In the genomic region with DNA sequence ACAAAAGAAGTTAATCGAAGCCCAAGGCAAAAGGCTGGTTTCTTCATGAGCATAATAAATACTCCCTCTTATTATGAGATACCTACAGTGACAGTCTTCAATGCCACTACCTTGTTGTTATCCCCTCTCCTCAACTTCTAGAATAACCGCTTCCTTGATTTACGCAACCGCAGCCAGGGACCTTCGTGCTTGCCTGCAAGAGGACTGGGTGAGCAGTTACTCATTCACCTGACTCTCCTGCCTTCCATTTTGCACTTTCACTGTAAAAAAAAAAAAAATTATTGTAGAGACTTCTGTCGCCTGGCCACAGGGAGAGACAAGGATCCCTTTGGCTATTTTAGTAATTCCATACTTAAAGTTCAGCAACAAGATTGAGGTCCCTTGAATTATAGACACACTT, we compare ENCODE assay signal across 22 mouse cellular contexts. TPM values are rescaled to one million over a fixed set of nuclear protein-coding genes. Genes with fewer than 3 reads are reported as not detected.
DNase-seq lines count a peak whose midpoint lies in the region; ATAC-seq and TF ChIP-seq lines count a peak whose summit lies in the region.
"Had no signal": no experiment of that assay in that cellular context is flagged by ENCODE, and none has a peak within 500 bp of the region (broad histone marks: within the 10 kb centered on the region; RNA-seq: fewer than 3 reads in every experiment).

No protein-coding gene starts in this region.

- TF ChIP-seq CTCF in left cerebral cortex, adult 2 months (IDR thresholded peaks at IDR 0.05) = no peak

- peaks cover 32% of the 10 kb centered on the region for H3K4me1 ChIP-seq in limb, embryonic 11.5 days (ENCODE audit: control insufficient read depth, insufficient read depth, low read length)
- H3K4me1 ChIP-seq in limb, embryonic 10.5 days = peaks cover 79% of the 10 kb centered on the region
- H3K4me1 ChIP-seq in embryonic facial prominence, embryonic 11.5 days (ENCODE audit: control insufficient read depth, insufficient read depth, low read length) = peaks cover 7% of the 10 kb centered on the region
- H3K4me1 ChIP-seq in hindbrain, embryonic 12.5 days = peaks cover 63% of the 10 kb centered on the region
- peaks cover 82% of the 10 kb centered on the region for H3K4me1 ChIP-seq in neural tube, embryonic 13.5 days (replicated peaks)

- H3K36me3 ChIP-seq in limb, embryonic 11.5 days (ENCODE audit: control insufficient read depth, insufficient read depth, low read length) = no peaks in the 10 kb centered on the region
- no peaks in the 10 kb centered on the region for H3K36me3 ChIP-seq in limb, embryonic 10.5 days
- H3K36me3 ChIP-seq in embryonic facial prominence, embryonic 11.5 days (replicated peaks; ENCODE audit: control insufficient read depth, insufficient read depth, low read depth, low read length) = no peaks in the 10 kb centered on the region
- no peaks in the 10 kb centered on the region for H3K36me3 ChIP-seq in hindbrain, embryonic 12.5 days
- H3K36me3 ChIP-seq in neural tube, embryonic 13.5 days = no peaks in the 10 kb centered on the region
- H3K36me3 ChIP-seq: forebrain, embryonic 12.5 days; lung, embryonic 15.5 days; stomach, embryonic 15.5 days had no signal

- WGBS in limb, embryonic 11.5 days = 7% methylated on average over 6 of the region's 6 CpGs
- WGBS in limb, embryonic 10.5 days = 5% methylated on average over 6 of the region's 6 CpGs
- 3% methylated on average over 6 of the region's 6 CpGs for WGBS in embryonic facial prominence, embryonic 11.5 days
- WGBS in hindbrain, embryonic 12.5 days = 6% methylated on average over 6 of the region's 6 CpGs
- WGBS in neural tube, embryonic 13.5 days = 3% methylated on average over 6 of the region's 6 CpGs

- DNase-seq in limb, embryonic 11.5 days (ENCODE audit: low spot score) = peak; percentile 52
- no peak for DNase-seq in limb, embryonic 10.5 days (ENCODE audit: low spot score)
- DNase-seq in embryonic facial prominence, embryonic 11.5 days (ENCODE audit: low spot score) = peak; percentile 28
- no peak for DNase-seq in spleen, adult 12 weeks (ENCODE audit: low spot score)
- DNase-seq in left cerebral cortex, adult 2 months (ENCODE audit: extremely low spot score in 1 of 2, low spot score in 2 of 2) = no peak
- DNase-seq: adrenal gland, postnatal 36 days; cerebellum, adult 18-20 months; cerebellum, postnatal 25 days; gastrocnemius, postnatal 25 days; kidney, postnatal 25 days; right cerebral cortex, postnatal 25 days; thymus, adult 2 months had no signal

- H3K4me3 ChIP-seq in limb, embryonic 11.5 days (ENCODE audit: low read depth, low read length) = no peak overlapping the region
- no peak overlapping the region for H3K4me3 ChIP-seq in limb, embryonic 10.5 days
- no peak overlapping the region for H3K4me3 ChIP-seq in embryonic facial prominence, embryonic 11.5 days (ENCODE audit: low read depth, low read length)
- peak overlapping the region; percentile 57; the same call in 1 of the 2 replicates for H3K4me3 ChIP-seq in hindbrain, embryonic 12.5 days
- peak overlapping the region; percentile 64 for H3K4me3 ChIP-seq in neural tube, embryonic 13.5 days
- H3K4me3 ChIP-seq in left cerebral cortex, adult 2 months = no peak overlapping the region
- H3K4me3 ChIP-seq: forebrain, embryonic 12.5 days; lung, embryonic 15.5 days; stomach, embryonic 15.5 days had no signal

- H3K4me2 ChIP-seq in limb, embryonic 11.5 days (ENCODE audit: low read depth, severe bottlenecking) = no peak overlapping the region
- no peak overlapping the region for H3K4me2 ChIP-seq in embryonic facial prominence, embryonic 11.5 days (ENCODE audit: low read depth, low read length)
- peak overlapping the region; percentile 79 for H3K4me2 ChIP-seq in hindbrain, embryonic 12.5 days (replicated peaks)
- H3K4me2 ChIP-seq in neural tube, embryonic 13.5 days = peak overlapping the region; percentile 80
- H3K4me2 ChIP-seq: lung, embryonic 15.5 days; stomach, embryonic 15.5 days had no signal

- peaks cover 92% of the 10 kb centered on the region for H3K27me3 ChIP-seq in limb, embryonic 11.5 days (ENCODE audit: control insufficient read depth, insufficient read depth, low read length)
- peaks cover 99% of the 10 kb centered on the region for H3K27me3 ChIP-seq in limb, embryonic 10.5 days (ENCODE audit: low read depth, poor library complexity, severe bottlenecking)
- H3K27me3 ChIP-seq in embryonic facial prominence, embryonic 11.5 days (ENCODE audit: control insufficient read depth, insufficient read depth, low read length) = peaks cover 63% of the 10 kb centered on the region
- H3K27me3 ChIP-seq in hindbrain, embryonic 12.5 days = peaks cover 88% of the 10 kb centered on the region
- peaks cover 82% of the 10 kb centered on the region for H3K27me3 ChIP-seq in neural tube, embryonic 13.5 days

- H3K9me3 ChIP-seq in limb, embryonic 11.5 days (ENCODE audit: control insufficient read depth, low read length) = no peaks in the 10 kb centered on the region; the same call in 1 of the 2 replicates
- H3K9me3 ChIP-seq in limb, embryonic 10.5 days (replicated peaks) = no peaks in the 10 kb centered on the region
- no peaks in the 10 kb centered on the region for H3K9me3 ChIP-seq in embryonic facial prominence, embryonic 11.5 days (replicated peaks; ENCODE audit: control insufficient read depth, low read length)
- no peaks in the 10 kb centered on the region for H3K9me3 ChIP-seq in hindbrain, embryonic 12.5 days (replicated peaks)
- no peaks in the 10 kb centered on the region for H3K9me3 ChIP-seq in neural tube, embryonic 13.5 days
- H3K9me3 ChIP-seq: forebrain, embryonic 12.5 days; lung, embryonic 15.5 days; stomach, embryonic 15.5 days had no signal

- no peak for ATAC-seq in limb, embryonic 11.5 days (ENCODE audit: insufficient number of reproducible peaks, low FRiP score, low TSS enrichment, low read depth)
- no peak for ATAC-seq in embryonic facial prominence, embryonic 11.5 days (replicated peaks; ENCODE audit: insufficient number of reproducible peaks, low FRiP score, low TSS enrichment, low read depth)
- no peak for ATAC-seq in hindbrain, embryonic 12.5 days (ENCODE audit: low FRiP score)
- no peak for ATAC-seq in neural tube, embryonic 13.5 days (ENCODE audit: low read depth)
- ATAC-seq: intestine, postnatal 0 days had no signal

- no peak overlapping the region for H3K27ac ChIP-seq in limb, embryonic 11.5 days (replicated peaks; ENCODE audit: low read depth, low read length)
- no peak overlapping the region for H3K27ac ChIP-seq in limb, embryonic 10.5 days
- H3K27ac ChIP-seq in embryonic facial prominence, embryonic 11.5 days (replicated peaks; ENCODE audit: low read depth, low read length) = no peak overlapping the region
- H3K27ac ChIP-seq in hindbrain, embryonic 12.5 days = peak overlapping the region; percentile 73
- peak overlapping the region; percentile 81 for H3K27ac ChIP-seq in neural tube, embryonic 13.5 days (replicated peaks)
- no peak overlapping the region for H3K27ac ChIP-seq in left cerebral cortex, adult 2 months
- H3K27ac ChIP-seq: forebrain, embryonic 12.5 days; liver, embryonic 14.5 days; lung, embryonic 15.5 days; macrophage; stomach, embryonic 15.5 days had no signal

- no peak overlapping the region for H3K9ac ChIP-seq in limb, embryonic 11.5 days (ENCODE audit: low read length)
- no peak overlapping the region for H3K9ac ChIP-seq in embryonic facial prominence, embryonic 11.5 days (replicated peaks; ENCODE audit: low read length)
- no peak overlapping the region for H3K9ac ChIP-seq in hindbrain, embryonic 12.5 days
- peak overlapping the region; percentile 73 for H3K9ac ChIP-seq in neural tube, embryonic 13.5 days
- H3K9ac ChIP-seq: forebrain, embryonic 12.5 days; liver, embryonic 14.5 days; lung, embryonic 15.5 days; stomach, embryonic 15.5 days had no signal

- intact Hi-C loops in left cerebral cortex, adult 2 months (cut with DNase I) = no loop called here

RNA-seq across cellular contexts. Expression of gene Gbx2, which starts 2.0 kb away (rescaled TPM):
- 1.3 and 1.6 TPM in 2 replicates for polyA plus RNA-seq in limb, embryonic 11.5 days (2014; fragmentation: Nextera tagmentation; extraction: Ambion mirVana)
- 5.3 and 9.5 TPM in 2 replicates for polyA plus RNA-seq in limb, embryonic 10.5 days (2016; fragmentation: Nextera tagmentation; extraction: Ambion mirVana)
- 5.5 and 7.2 TPM in 2 replicates for polyA plus RNA-seq in embryonic facial prominence, embryonic 11.5 days (2014; fragmentation: Nextera tagmentation; extraction: Ambion mirVana)
- 46.1 and 63.6 TPM in 2 replicates for polyA plus RNA-seq in hindbrain, embryonic 12.5 days (2016; fragmentation: Nextera tagmentation; extraction: Ambion mirVana)
- polyA plus RNA-seq in neural tube, embryonic 13.5 days (2015; fragmentation: Nextera tagmentation; extraction: Ambion mirVana) = 42.7 and 44.6 TPM in 2 replicates
- total RNA-seq in left cerebral cortex, adult 2 months (2021) = under 1 TPM; 0.25 to 0.56 TPM
- total RNA-seq: adrenal gland, postnatal 36 days; neutrophil, adult 5-6 weeks had no signal
- polyA plus RNA-seq: heart, embryonic 16.5 days had no signal

Comparison
In these comparisons a context has a peak if more than half of its experiments do, and no peak if none do; other contexts are left out.
1. DNase-seq: peak in limb, embryonic 11.5 days (single experiment) and embryonic facial prominence, embryonic 11.5 days (single experiment); none in limb, embryonic 10.5 days (single experiment), spleen, adult 12 weeks (single experiment) and left cerebral cortex, adult 2 months (0 of 2).
2. H3K27ac ChIP-seq: peak in hindbrain, embryonic 12.5 days (single experiment) and neural tube, embryonic 13.5 days (single experiment); none in limb, embryonic 11.5 days (single experiment), limb, embryonic 10.5 days (single experiment), embryonic facial prominence, embryonic 11.5 days (single experiment) and left cerebral cortex, adult 2 months (single experiment).
3. H3K4me2 ChIP-seq: peak in hindbrain, embryonic 12.5 days (single experiment) and neural tube, embryonic 13.5 days (single experiment); none in limb, embryonic 11.5 days (single experiment) and embryonic facial prominence, embryonic 11.5 days (single experiment).
4. H3K4me3 ChIP-seq: peak in hindbrain, embryonic 12.5 days (single experiment) and neural tube, embryonic 13.5 days (single experiment); none in limb, embryonic 11.5 days (single experiment), limb, embryonic 10.5 days (single experiment), embryonic facial prominence, embryonic 11.5 days (single experiment) and left cerebral cortex, adult 2 months (single experiment).